Mouse (Mus musculus) kidney, embryonic 14.5 days (tissue): ENCODE data around the gene Mtch1. TPM values are rescaled to one million over a fixed set of nuclear protein-coding genes. Genes with fewer than 3 reads are reported as not detected.

Experiments
- ATAC-seq: fragments of 200-750 bp; cut with Nextera tagmentation; 2 replicates; pipeline ENCODE4 v1.8.0; 2017; ENCODE audit warnings: moderate number of reproducible peaks, mild to moderate bottlenecking, moderate TSS enrichment, moderate library complexity; ENCODE audit not compliant: low FRiP score, low TSS enrichment
- H3K27ac ChIP-seq: fragments of 300-500 bp; sonication (generic); 2 replicates; pipeline ENCODE4 v1.5.1; 2014; ENCODE audit warnings: low read depth, mild to moderate bottlenecking, low read length, moderate library complexity, mixed read lengths
- H3K27me3 ChIP-seq: fragments of 300-500 bp; sonication (generic); 2 replicates; pipeline ENCODE4 v1.6.1; 2014; ENCODE audit warnings: mild to moderate bottlenecking, low read length; ENCODE audit not compliant: control insufficient read depth, insufficient read depth
- H3K36me3 ChIP-seq: fragments of 300-500 bp; sonication (generic); 2 replicates; pipeline ENCODE4 v1.6.1; 2014; ENCODE audit warnings: low read length, mixed read lengths; ENCODE audit not compliant: control insufficient read depth, insufficient read depth
- H3K4me1 ChIP-seq: fragments of 300-500 bp; sonication (generic); 2 replicates; pipeline ENCODE4 v1.6.1; 2014; ENCODE audit warnings: low read length, mixed read lengths; ENCODE audit not compliant: control insufficient read depth, insufficient read depth
- H3K4me2 ChIP-seq: fragments of 300-500 bp; sonication (generic); replicated peaks from 2 replicates; pipeline ENCODE4 v1.6.1; 2014; ENCODE audit warnings: low read depth, mild to moderate bottlenecking, low read length
- H3K4me3 ChIP-seq: fragments of 300-500 bp; sonication (generic); 2 replicates; pipeline ENCODE4 v1.5.1; 2014; ENCODE audit warnings: mild to moderate bottlenecking, low read length
- H3K9ac ChIP-seq: fragments of 300-500 bp; sonication (generic); 2 replicates; pipeline ENCODE4 v1.6.1; 2014; ENCODE audit warnings: low read depth, mild to moderate bottlenecking, low read length, moderate library complexity
- H3K9me3 ChIP-seq: fragments of 300-500 bp; sonication (generic); 2 replicates; pipeline ENCODE4 v1.6.1; 2016; ENCODE audit warnings: low read length; ENCODE audit not compliant: control insufficient read depth
- WGBS: fragments of 180-500 bp; shearing (Covaris S2); extraction: QIAGEN DNeasy Blood & Tissue Kit; methylation state at CpG from one replicate; pipeline ENCODE4 v1.1.7; 2014; 5-methylcytosine and 5-hydroxymethylcytosine counted together
- polyA plus RNA-seq: library from polyadenylated mRNA; unstranded; fragments of >200 nt; fragmentation: Nextera tagmentation; extraction: Ambion mirVana; gene quantifications from 2 replicates; pipeline ENCODE4 v1.2.1, GENCODE M21; 2014

Gene Mtch1
- polyA plus RNA-seq, 1 experiment from 2014 or later: 364 TPM

DNA sequence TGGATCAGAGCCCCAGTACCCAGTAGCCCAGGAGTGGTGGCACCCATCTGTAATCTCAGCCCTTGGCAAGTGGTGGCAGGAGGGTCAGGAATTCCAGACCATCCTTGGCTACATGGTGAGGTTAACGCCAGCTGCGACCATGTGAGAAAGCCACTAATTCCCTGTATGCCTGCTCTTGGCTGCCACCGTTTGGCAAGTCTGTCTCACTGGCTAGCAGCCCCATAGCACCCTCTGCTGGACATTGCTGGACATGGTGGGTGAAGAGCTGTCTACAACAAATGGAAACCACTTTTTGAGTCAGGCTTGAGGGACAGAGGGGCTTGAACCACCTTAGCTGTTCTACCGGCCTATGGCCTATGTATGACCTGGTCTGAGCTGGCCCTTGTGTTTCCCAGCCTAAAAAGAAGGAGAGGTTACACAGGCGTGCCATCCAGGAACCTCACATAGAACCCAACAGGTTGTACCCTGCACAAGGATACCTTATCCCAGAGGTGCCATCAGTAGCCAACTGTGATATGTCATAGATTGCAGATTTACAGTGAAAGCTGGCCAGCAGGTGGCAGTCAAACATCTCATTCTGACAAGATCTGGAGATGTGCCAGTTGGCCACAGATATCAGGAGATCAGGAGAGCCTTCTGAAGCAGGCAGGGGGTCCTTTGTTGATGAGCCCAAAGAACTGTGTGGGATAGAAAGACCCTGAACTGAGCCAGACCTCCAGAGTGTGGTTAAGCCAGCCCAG is 23.4 kb upstream of the Mtch1 start:
- 0 out of 2 replicates have a peak, but pooled peaks cover 4% of the 10 kb centered on the region for H3K4me1 ChIP-seq
- ATAC-seq: peak; percentile 58

DNA sequence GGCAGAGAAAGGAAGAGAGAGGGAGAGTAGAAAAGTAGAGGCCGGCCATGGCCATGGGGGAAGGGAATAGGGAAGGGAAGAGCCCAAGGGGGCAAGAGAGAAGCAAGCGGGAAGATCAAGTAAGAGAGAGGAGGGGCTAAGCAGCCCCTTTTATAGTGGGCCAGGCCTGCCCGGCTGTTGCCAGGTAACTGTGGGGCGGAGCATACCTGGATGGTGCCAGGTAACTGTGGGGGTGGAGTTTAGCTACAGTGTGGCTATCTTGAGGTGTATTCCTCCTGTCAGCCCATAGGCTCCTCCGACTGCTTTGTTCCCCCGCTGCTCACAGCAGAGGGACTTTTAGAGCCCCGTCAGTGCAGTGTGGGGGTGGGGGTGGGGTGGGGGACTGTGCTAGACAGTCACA is 21.0 kb upstream of the Mtch1 start:
- peak overlapping the region; percentile 32 for H3K4me2 ChIP-seq

More for the DNA sequence above, 23.4 kb upstream of the Mtch1 start:
- Histone ChIP-seq H3K27ac (no peak overlapping the region), H3K9me3 (no peaks in the 10 kb centered on the region), H3K36me3 (no peaks in the 10 kb centered on the region), H3K4me2 (no peak overlapping the region), H3K27me3 (no peaks in the 10 kb centered on the region), H3K4me3 (no peak overlapping the region), H3K9ac (no peak overlapping the region)
- 5% methylated on average over 5 of the region's 5 CpGs for WGBS

DNA sequence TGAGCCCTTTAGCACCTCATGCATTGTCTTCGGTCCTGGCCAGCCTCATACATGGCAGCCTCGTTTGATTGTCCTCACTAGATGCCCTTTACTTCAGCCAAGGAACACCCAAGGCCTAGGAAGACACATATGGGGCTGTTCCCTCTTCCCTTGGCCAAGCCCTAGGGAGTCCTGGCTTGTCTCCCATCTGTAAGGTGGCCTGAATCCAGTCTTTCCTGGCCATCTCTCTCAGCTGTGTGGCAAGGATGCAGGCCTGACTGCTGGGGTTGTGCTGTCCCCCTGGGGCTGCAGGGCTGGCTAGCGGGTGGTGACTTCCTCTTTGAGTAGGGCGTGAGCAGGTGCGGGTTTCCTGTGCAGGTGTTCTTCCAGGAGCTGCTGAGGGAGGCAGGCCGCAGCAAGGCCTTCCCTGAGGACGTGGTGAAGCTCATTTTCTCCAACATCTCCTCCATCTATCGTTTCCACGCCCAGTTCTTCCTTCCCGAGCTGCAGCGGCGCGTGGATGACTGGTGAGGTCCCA is 17.4 kb upstream of the Mtch1 start:
- WGBS: 80% methylated on average over 13 of the region's 13 CpGs

More for the DNA sequence above, 21.0 kb upstream of the Mtch1 start:
- Histone ChIP-seq H3K27me3 (no peaks in the 10 kb centered on the region), H3K4me1 (0 out of 2 replicates have a peak, but pooled peaks cover 4% of the 10 kb centered on the region), H3K9me3 (no peaks in the 10 kb centered on the region), H3K36me3 (no peaks in the 10 kb centered on the region), H3K27ac (no peak overlapping the region), H3K9ac (no peak overlapping the region), H3K4me3 (no peak overlapping the region)
- no peak for ATAC-seq
- 7% methylated on average over 7 of the region's 7 CpGs for WGBS

DNA sequence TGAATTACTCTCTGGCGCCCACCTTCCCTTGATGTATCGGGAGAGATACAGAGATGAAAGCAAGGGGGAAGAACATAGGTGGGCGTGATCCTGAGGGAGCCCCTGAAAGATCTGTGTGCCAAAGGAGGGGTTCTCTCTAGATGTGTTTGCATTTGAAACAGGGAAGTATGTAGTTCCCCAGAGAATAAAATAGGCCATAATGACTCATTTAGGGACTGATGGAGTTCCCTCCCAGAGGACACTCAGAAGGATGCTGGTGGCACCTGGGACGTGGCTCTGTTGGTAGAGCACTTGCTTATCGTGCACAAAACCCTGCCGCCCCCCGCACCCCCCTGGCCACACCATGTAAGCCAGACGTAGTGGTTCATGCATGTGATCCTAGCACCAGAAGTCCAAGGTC is 15.4 kb upstream of the Mtch1 start:
- 81% methylated on average over 8 of the region's 8 CpGs for WGBS
- no peaks in the 10 kb centered on the region for H3K27me3 ChIP-seq
- no peaks in the 10 kb centered on the region for H3K9me3 ChIP-seq
- peaks cover 7% of the 10 kb centered on the region; the same call in 1 of the 2 replicates for H3K4me1 ChIP-seq
- H3K9ac ChIP-seq: no peak overlapping the region
- no peak for ATAC-seq
- H3K27ac ChIP-seq: no peak overlapping the region
- no peak overlapping the region for H3K4me3 ChIP-seq
- no peaks in the 10 kb centered on the region for H3K36me3 ChIP-seq
- no peak overlapping the region for H3K4me2 ChIP-seq

More for the DNA sequence above, 17.4 kb upstream of the Mtch1 start:
- H3K4me1 ChIP-seq: peaks cover 11% of the 10 kb centered on the region; the same call in 1 of the 2 replicates
- H3K36me3 ChIP-seq: no peaks in the 10 kb centered on the region
- H3K9ac ChIP-seq: no peak overlapping the region
- no peaks in the 10 kb centered on the region for H3K27me3 ChIP-seq
- no peak overlapping the region for H3K4me3 ChIP-seq
- no peaks in the 10 kb centered on the region for H3K9me3 ChIP-seq
- ATAC-seq: no peak
- H3K4me2 ChIP-seq: no peak overlapping the region
- no peak overlapping the region for H3K27ac ChIP-seq

DNA sequence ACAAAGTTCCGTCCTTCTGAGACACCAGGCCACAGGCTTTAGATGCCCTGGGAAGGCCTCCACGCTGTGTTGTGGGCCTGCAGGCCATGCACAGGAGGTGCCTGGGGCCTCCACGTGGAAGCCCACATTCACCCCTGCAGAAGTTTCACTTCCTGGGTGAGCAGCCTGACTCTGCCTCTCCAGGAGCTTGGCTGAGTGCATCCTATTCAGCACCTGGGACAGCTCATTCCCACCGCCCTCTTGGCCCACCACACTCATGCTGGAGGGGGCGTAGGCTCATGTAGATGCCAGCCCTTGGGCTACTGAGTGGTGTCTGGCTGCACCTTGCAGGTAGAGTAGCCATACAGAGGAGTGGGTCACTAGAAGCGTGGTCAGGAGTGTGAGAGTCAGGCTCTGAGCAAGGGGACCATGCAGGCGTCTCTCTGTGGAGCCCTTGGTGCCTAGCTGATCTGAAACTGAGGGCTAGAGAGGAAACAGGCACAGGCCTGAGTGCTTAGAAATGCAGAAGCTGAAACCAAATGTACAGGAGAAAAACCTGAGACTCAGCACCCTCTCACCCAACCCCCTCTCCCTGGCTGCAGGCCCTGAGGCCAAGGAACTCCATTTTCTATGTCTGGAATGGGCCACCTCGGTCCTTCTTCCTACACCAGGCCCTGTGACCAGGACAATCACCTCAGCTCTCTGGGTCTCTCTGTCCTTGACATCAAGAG is 14.4 kb upstream of the Mtch1 start:
- Histone ChIP-seq H3K36me3 (no peaks in the 10 kb centered on the region), H3K4me1 (peaks cover 8% of the 10 kb centered on the region), H3K9me3 (no peaks in the 10 kb centered on the region), H3K27me3 (no peaks in the 10 kb centered on the region), H3K4me2 (no peak overlapping the region), H3K9ac (no peak overlapping the region), H3K4me3 (no peak overlapping the region), H3K27ac (no peak overlapping the region)
- ATAC-seq: no peak
- WGBS: 55% methylated on average over 8 of the region's 8 CpGs

DNA sequence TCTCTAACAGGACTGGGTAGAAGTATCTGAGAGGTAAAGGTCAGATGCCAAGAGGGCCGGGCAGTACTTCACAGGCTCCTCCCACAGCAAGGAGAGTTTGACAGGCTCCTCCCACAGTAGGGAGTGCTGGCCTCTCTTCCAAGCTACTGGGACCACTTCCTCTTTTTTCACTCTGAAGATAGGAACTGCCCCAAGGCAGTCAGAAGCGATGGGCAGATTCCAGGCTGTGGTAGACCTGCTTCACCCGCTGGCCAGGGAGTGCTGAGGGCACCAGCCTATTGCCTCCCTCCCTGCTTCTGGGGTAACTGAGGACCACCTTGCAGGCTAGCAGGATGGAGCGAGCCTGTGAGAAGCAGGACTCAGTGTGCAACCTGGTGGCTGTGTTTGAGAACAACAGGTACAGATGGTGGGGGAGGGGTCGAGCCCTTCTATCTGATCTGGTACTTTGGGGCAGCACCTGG is 13.1 kb upstream of the Mtch1 start, which contains the start of gene Fgd2:
Gene Fgd2, plus strand, starts transcription at position 154 of the 461 bp plus-strand sequence.
- no peaks in the 10 kb centered on the region for H3K36me3 ChIP-seq
- no peak within 1 kb of the TSS for H3K9ac ChIP-seq
- 0 out of 2 replicates have a peak within 1 kb of the TSS, but pooled peaks have one; percentile 21 for H3K4me2 ChIP-seq
- no peaks in the 10 kb centered on the region for H3K9me3 ChIP-seq
- H3K4me1 ChIP-seq: peaks cover 22% of the 10 kb centered on the region
- H3K4me3 ChIP-seq: no peak within 1 kb of the TSS
- no peaks in the 10 kb centered on the region for H3K27me3 ChIP-seq
- ATAC-seq: no peak; the same call in 1 of the 2 replicates
- 20% methylated on average over 5 of the region's 5 CpGs for WGBS
- H3K27ac ChIP-seq: no peak within 1 kb of the TSS

DNA sequence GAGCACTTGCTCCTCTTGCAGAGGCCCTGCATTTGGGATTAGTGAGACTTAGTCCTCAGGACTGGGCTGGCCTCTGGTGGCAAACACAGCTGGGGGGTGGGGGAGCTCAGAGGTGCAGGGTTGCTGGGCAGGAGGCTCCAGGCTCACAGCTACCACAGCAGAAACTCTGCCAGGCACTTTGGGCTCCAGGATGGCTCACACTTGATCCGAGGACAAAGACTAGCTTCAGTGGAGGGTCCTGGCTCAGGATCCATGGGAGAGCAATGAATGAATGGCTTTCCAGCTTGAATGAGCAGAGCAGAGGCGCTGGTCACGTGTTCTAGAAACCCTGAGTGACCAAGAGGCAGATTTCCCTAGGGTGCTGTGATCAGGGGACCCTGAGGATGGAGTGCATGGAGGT is 11.2 kb upstream of the Mtch1 start:
- Histone ChIP-seq H3K4me3 (no peak overlapping the region), H3K27ac (no peak overlapping the region), H3K27me3 (no peaks in the 10 kb centered on the region), H3K4me2 (no peak overlapping the region), H3K9me3 (no peaks in the 10 kb centered on the region), H3K36me3 (no peaks in the 10 kb centered on the region), H3K9ac (no peak overlapping the region), H3K4me1 (peaks cover 28% of the 10 kb centered on the region)
- no peak for ATAC-seq
- 82% methylated on average over 3 of the region's 3 CpGs for WGBS

DNA sequence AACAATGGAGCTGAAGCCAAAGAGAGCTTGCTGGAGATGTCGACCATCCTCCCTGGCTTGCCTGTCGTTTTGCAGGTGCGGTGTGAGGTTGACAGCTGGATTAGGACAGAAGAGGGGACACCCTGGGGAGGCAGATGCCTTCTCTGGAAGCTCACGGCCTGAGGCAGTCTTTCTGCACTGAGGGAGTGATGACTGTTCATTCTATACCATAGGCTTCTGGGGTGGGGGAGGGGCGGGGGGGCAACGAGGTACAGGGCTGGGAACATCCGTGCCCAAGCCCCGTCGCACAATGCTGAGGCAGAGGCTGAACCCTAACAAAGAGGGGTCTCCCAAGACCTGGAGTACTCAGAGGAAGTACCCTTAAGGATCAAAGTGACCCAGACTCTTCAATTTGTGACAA is 9.1 kb upstream of the Mtch1 start:
- Histone ChIP-seq H3K9me3 (no peaks in the 10 kb centered on the region), H3K27ac (peak overlapping the region; percentile 96), H3K4me1 (peaks cover 28% of the 10 kb centered on the region), H3K9ac (peak overlapping the region; percentile 47), H3K27me3 (no peaks in the 10 kb centered on the region), H3K4me3 (peak overlapping the region; percentile 22; the same call in 1 of the 2 replicates), H3K36me3 (no peaks in the 10 kb centered on the region), H3K4me2 (peak overlapping the region; percentile 49)
- WGBS: 10% methylated on average over 9 of the region's 9 CpGs
- ATAC-seq: peak; percentile 26; the same call in 1 of the 2 replicates
